Comparison of ENCODE assay signal across 17 mouse cellular contexts in genomic region chr17:50001754-50002153, GRCm38 (mm10).
"Had no signal": no experiment of that assay in that cellular context is flagged by ENCODE, and none has a peak within 500 bp of the region (broad histone marks: within the 10 kb centered on the region; RNA-seq: fewer than 3 reads in every experiment).

No protein-coding gene starts in this region.

- ATAC-seq: liver, embryonic 12.5 days had no signal

- DNase-seq: kidney, adult 8-10 months; kidney, postnatal 10 days; kidney, postnatal 36 days; layer of hippocampus, postnatal 36 days; left cerebral cortex, postnatal 4 days; lung, adult 2 months; lung, postnatal 14 days; lung, postnatal 4 days; midbrain, embryonic 14.5 days; thymus, adult 2 months; thymus, postnatal 14 days had no signal

- H3K4me3 ChIP-seq: kidney, embryonic 15.5 days; left cerebral cortex, adult 2 months; limb, embryonic 12.5 days; limb, embryonic 15.5 days; liver, embryonic 12.5 days had no signal

- H3K27ac ChIP-seq: kidney, embryonic 15.5 days; left cerebral cortex, adult 2 months; limb, embryonic 12.5 days; limb, embryonic 15.5 days; liver, embryonic 12.5 days; stomach, postnatal 0 days had no signal
